Mouse (Mus musculus) heart, postnatal 4 days (tissue): ENCODE results near the gene Fndc3b. TPM values are rescaled to one million over a fixed set of nuclear protein-coding genes. Genes with fewer than 3 reads are reported as not detected.

ENCODE experiments used
- DNase-seq: peaks from one replicate; pipeline ENCODE4 v3.0.0; 2021
- total RNA-seq, 2 experiments: library from RNA; stranded (reverse); gene quantifications; 2 replicates each; pipeline ENCODE4 v1.2.3; 2021

Fndc3b gene
- total RNA-seq, 2 experiments from 2014 or later = 83.4 to 89.7 TPM

- DNase-seq = no peak
These were observed 43.8 kb downstream of the Fndc3b start for GRCm38 (mm10) chr3:27667280-27667679.

GRCm38 (mm10) chr3:27665338-27665737 is 45.8 kb downstream of the Fndc3b start:
- DNase-seq = no peak

- DNase-seq = no peak
These were observed 47.9 kb downstream of the Fndc3b start for GRCm38 (mm10) chr3:27663221-27663620.

GRCm38 (mm10) chr3:27658198-27658763 is 52.8 kb downstream of the Fndc3b start:
- no peak for DNase-seq

- DNase-seq = peak; percentile 36
These were observed 54.2 kb downstream of the Fndc3b start for GRCm38 (mm10) chr3:27656764-27657390.

GRCm38 (mm10) chr3:27655673-27656072 is 55.4 kb downstream of the Fndc3b start:
- peak; percentile 30 for DNase-seq

GRCm38 (mm10) chr3:27655042-27655441 is 56.1 kb downstream of the Fndc3b start:
- no peak for DNase-seq

GRCm38 (mm10) chr3:27652451-27653011 is 58.6 kb downstream of the Fndc3b start:
- no peak for DNase-seq

GRCm38 (mm10) chr3:27651731-27652130 is 59.4 kb downstream of the Fndc3b start:
- no peak for DNase-seq

- no peak for DNase-seq
These were observed 61.0 kb downstream of the Fndc3b start for GRCm38 (mm10) chr3:27650083-27650482.

- no peak for DNase-seq
These were observed 61.8 kb downstream of the Fndc3b start for GRCm38 (mm10) chr3:27649316-27649715.

- DNase-seq = peak; percentile 55
These were observed 68.7 kb downstream of the Fndc3b start for GRCm38 (mm10) chr3:27642381-27642780.

- no peak for DNase-seq
These were observed 71.4 kb downstream of the Fndc3b start for GRCm38 (mm10) chr3:27639701-27640100.

- no peak for DNase-seq
These were observed 74.0 kb downstream of the Fndc3b start for GRCm38 (mm10) chr3:27637046-27637661.

GRCm38 (mm10) chr3:27635776-27636175 is 75.3 kb downstream of the Fndc3b start:
- no peak for DNase-seq

GRCm38 (mm10) chr3:27632880-27633279 is 78.2 kb downstream of the Fndc3b start:
- DNase-seq = no peak

- DNase-seq = peak; percentile 79
These were observed 80.0 kb downstream of the Fndc3b start for GRCm38 (mm10) chr3:27631112-27631511.

GRCm38 (mm10) chr3:27629716-27630115 is 81.4 kb downstream of the Fndc3b start:
- DNase-seq = no peak

- no peak for DNase-seq
These were observed 84.8 kb downstream of the Fndc3b start for GRCm38 (mm10) chr3:27626301-27626700.

- DNase-seq = no peak
These were observed 85.5 kb downstream of the Fndc3b start for GRCm38 (mm10) chr3:27625592-27625985.

GRCm38 (mm10) chr3:27624974-27625591 is 86.0 kb downstream of the Fndc3b start:
- no peak for DNase-seq

GRCm38 (mm10) chr3:27622451-27622850 is 88.7 kb downstream of the Fndc3b start:
- DNase-seq = no peak

- DNase-seq = no peak
These were observed 89.9 kb downstream of the Fndc3b start for GRCm38 (mm10) chr3:27621176-27621575.
